ENCODE assay signal across 8 mouse cellular contexts in the genomic region with DNA sequence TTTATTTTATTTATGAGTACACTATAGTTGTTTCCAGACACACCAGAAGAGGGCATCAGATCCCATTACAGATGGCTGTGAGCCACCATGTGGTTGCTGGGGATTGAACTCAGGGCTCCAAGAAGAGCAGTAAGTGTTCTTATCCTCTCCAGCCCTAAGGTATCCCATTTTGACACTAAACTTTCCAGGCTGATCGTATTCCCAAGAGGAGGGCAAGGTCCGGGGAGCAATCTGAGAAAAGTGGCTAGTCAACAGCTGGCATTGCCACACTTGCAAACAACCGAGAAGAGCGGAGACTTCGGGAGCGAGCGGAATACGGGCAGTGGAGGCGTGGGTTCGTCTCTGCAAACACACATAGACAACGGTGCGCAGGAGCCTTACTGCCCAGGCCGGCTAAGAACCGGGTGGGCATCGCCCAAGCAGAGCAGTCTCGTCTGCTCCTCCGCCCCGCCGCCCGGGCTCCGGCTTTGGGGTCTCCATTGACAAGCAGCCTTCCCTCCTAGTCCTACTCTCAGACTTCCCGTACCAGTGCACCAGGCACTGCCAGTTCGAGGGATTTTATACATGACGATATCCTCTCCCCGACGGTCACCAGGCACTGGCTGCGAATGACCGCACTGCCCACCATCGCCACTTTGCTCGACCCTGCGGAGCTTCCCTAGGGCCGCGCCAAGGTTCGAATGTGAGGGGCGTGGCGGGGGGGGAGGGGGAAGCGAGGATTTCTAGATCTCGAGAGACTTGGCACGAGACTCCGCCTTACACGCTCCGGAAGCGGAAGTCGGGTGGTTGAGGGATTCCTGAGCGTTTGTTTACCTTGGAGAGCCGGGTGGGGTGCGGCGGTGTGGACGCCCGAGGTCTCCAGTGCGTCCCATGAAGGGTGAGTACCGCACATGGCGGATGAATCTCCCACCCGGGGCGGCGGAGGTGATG. TPM values are rescaled to one million over a fixed set of nuclear protein-coding genes. Genes with fewer than 3 reads are reported as not detected.
DNase-seq lines count a peak whose midpoint lies in the region; ATAC-seq lines count a peak whose summit lies in the region.

A gene (plus strand): TSS at position 746 of the 930 bp plus-strand sequence.

- under 1% methylated on average over 56 of the region's 56 CpGs for WGBS in hindbrain, embryonic 10.5 days

- peak within 1 kb of the TSS; percentile 92 for H3K27ac ChIP-seq in hindbrain, embryonic 10.5 days

- no peaks in the 10 kb centered on the region for H3K9me3 ChIP-seq in hindbrain, embryonic 10.5 days

- no peaks in the 10 kb centered on the region for H3K27me3 ChIP-seq in hindbrain, embryonic 10.5 days (ENCODE audit: insufficient read depth, poor library complexity, severe bottlenecking)

- peak; percentile 96 for DNase-seq in MN1 (ENCODE audit: low spot score)
- DNase-seq in cerebellum, adult 9-10 months = peak; percentile 81
- peak; percentile 96 for DNase-seq in hindbrain, embryonic 10.5 days (ENCODE audit: low spot score)
- DNase-seq in layer of hippocampus, adult 9-11 months = peak; percentile 83
- DNase-seq in lung, postnatal 10 days = peak; percentile 95
- peak; percentile 83 for DNase-seq in ovary, postnatal 36 days (ENCODE audit: low spot score)
- peak; percentile 84 for DNase-seq in thymus, postnatal 25 days

- peaks cover 22% of the 10 kb centered on the region for H3K4me1 ChIP-seq in hindbrain, embryonic 10.5 days (replicated peaks)

- peak within 1 kb of the TSS; percentile 90 for H3K4me3 ChIP-seq in hindbrain, embryonic 10.5 days

- no peaks in the 10 kb centered on the region for H3K36me3 ChIP-seq in hindbrain, embryonic 10.5 days

- ATAC-seq in frontal cortex, adult (ENCODE audit: low TSS enrichment) = peak; percentile 97

RNA-seq across cellular contexts. Expression of the gene that starts here (rescaled TPM):
- polyA plus RNA-seq in hindbrain, embryonic 10.5 days (2016; fragmentation: Nextera tagmentation; extraction: Ambion mirVana) = 113 and 119 TPM in 2 replicates

Comparison
In these comparisons a context has a peak if more than half of its experiments do, and no peak if none do; other contexts are left out.
1. Peak in every context shown above with its lines: DNase-seq, ATAC-seq, H3K4me3 ChIP-seq and H3K27ac ChIP-seq.